Mouse (Mus musculus): Measurements from ENCODE around the gene Sema3f.

Gene Sema3f

DNA sequence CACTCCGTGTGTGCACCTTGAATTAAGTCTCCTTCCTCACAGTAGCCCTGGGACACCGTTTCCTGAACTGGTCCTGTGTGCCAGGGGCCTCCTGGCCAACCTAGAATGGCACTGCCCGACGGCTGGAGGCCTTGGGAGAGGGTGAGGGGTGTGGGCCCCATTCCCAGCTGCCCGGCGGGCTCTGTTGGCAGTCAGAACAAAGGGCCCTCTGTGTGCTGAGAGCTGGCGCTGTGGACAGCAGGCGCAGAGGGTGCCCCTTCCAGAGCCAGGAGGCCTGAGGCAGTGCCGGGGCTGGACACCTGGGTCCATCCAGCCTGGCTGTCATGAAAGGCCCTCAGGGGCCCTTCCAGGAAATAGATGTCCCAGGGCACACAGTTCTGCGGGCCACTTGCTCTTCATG is 50.7 kb downstream of the Sema3f start:
- no peak for DNase-seq

GRCm38 (mm10) chr9:107658096-107658495 is 52.2 kb downstream of the Sema3f start:
- DNase-seq: no peak

- no peak for DNase-seq
These were observed 53.1 kb downstream of the Sema3f start for GRCm38 (mm10) chr9:107657144-107657543.

- no peak for DNase-seq
These were observed 55.7 kb downstream of the Sema3f start for GRCm38 (mm10) chr9:107654585-107654984.

GRCm38 (mm10) chr9:107653474-107653873 is 56.8 kb downstream of the Sema3f start:
- no peak for DNase-seq

DNA sequence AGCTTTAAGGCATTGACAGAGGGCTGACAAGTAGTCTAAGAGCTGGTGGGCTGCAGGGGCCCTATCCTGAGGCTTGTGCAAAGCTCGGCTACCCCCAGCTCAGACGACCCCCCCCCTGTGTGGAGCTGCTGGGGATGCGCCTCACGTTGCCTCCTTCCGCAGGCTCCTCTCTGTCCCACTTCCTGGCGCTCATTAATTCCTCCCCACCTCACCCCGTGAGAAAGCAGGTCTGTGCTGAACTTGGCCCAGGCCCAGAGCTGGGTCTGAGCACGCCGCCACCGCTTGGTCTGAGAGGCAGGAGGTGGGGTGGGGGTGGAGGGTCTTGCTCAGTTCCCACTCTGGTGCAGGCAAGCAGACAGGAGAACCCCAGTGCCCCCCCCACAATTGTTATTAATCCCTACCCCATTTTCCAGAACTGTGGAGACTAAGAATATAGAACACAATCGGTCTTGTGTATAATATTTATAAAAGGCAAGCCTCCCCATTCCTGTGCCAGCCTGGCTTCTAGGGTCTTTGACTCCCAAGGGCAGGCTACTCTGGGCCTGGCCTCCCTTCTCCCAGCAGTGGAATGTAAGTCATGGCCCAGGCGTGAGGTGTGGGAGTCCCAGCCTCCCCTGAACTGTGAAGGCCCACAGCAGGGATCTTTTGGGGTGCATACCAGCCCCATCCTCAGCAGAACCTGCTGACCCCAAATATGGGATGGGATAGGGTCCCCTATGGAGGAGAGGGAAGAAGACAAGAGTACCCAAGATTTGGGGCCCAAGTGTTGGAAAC is 59.4 kb downstream of the Sema3f start:
- DNase-seq: no peak

DNA sequence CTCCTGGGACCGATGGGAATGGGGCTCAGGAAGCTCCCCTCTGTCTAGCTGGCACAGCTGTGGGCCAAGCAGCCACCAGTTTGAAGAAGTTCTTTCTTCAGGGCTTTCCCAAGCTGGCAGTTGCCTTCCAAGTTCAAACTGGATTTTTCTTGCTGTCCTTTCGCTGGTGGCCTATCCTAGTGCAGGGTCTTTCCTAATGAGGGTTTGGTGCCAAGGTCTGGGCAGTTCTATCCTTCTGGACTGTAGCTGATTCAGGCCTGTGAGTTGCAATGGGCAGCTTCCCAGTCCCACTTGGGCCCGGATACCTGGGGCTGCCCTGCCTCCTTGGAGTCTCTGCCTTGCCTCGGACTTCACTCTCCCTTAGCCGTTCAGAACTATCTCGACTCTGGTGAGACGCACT is 60.0 kb downstream of the Sema3f start:
- DNase-seq: no peak

GRCm38 (mm10) chr9:107648767-107649166 is 61.5 kb downstream of the Sema3f start:
- DNase-seq: no peak

DNA sequence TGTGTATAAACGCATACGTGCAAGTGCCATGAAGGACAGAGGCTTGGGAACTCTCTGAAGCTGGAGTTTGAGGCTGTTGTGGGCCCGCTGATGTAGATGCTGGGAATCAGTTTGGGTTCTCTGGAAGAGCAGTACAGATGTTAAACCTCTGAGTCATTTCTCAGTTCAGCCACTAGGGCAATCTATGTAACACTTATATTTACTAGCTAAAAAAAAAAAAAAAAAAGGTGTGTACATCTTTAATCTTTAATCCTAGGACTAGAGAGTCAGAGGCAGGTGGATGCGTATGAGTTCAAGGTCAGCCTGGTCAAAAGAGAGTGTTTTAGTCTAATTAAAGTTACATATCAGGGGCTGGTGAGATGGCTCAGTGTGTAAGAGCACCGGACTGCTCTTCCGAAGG is 63.3 kb downstream of the Sema3f start:
- no peak for DNase-seq

GRCm38 (mm10) chr9:107645577-107645976 is 64.7 kb downstream of the Sema3f start:
- peak; percentile 71 to 78 for DNase-seq

DNA sequence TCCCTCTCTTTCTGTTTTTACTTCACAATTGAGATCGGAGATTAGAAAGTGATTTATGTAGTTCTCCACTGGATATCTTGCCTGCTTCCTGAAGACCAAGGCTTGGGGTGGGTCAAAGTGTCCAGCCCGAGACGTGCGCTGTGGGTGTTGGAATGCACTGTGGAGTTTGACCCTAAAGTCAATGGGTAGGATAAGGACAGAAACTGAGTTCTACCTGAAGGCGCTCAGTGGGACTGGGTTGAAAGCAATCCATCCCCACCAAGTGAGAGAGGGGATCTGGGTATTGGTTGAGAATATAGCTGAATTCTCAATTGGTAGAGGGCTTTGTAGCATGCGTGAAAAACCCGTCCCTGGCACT is 65.1 kb downstream of the Sema3f start:
- peak; percentile 60 to 64 for DNase-seq

- peak; percentile 85 to 92 for DNase-seq
These were observed 65.7 kb downstream of the Sema3f start for GRCm38 (mm10) chr9:107644495-107645152.

DNA sequence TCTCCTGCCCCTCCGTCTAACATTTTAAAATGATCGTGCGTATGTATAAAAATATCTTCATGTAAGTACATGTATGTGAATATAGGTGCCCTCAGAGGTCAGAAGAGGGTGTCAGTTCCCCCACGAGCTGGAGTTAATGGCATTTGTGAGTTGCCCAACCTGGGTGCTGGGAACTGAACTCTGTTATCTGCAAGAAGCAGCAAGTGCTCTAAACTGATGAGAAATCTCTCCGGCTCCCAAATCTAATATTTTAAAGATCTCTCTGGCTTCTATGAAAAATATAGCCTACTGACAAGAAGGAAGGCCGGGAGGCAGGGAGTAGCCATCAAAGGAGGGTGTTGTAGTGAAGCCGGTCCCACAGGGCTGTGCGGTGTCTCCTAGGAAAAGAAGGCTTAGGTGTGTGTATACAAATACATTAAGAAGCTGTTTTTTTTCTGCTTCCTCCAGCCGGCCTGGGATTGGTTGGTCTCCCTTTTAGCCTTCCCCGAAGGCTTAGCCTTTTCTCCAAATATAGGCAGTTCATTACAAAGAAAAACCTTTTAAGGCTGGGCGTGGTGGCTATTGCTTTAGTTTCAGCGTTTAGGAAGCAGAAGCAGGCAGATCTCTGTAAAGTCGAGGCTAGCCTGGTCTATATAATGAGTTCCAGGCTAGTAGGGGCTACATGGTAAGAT is 66.6 kb downstream of the Sema3f start:
- no peak for DNase-seq

GRCm38 (mm10) chr9:107641666-107642065 is 68.6 kb downstream of the Sema3f start:
- peak in 1 of 2 experiments; percentile 40 for DNase-seq

DNA sequence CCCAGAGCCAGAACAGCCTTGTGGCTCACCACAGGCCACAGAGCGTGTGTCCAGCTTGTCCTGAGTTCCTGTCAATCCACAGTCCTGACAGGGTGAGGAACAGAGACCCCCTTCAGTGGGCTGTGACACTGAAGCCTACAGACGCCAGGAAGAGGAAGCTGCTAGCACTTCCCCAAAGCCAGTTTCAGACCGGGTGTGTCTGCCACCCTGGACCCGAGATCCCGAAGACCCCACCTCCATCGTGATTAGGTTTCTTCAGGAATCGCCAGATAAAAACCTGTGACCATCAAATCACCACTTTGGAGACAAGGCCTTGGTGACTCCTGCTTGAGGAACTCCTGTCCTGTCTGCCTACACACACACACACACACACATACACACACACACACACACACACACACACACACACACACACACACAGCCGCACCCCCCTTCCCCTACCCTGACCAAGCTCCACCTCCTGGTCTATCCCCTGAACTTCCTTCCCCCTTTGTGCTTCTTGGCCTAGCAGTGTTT is 70.0 kb downstream of the Sema3f start:
- no peak for DNase-seq

DNA sequence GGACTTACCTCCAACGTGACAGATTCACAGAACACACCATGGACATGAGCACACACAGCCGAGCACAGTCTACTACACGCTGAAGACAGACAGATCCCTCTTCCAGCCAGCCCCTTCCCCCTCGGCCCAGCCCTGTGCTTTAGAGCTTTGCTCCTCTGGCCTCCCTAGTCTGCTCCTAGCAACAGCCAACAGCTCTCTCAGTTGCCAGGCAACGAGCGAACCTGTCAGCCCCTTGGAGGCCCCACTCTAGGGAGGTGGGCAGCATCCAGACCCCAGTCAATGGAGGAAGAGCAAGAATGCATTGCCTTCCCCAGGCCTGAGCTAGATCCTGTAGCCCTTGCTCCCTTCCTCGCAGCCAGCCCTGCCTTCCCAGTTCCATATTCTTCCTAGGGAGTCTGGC is 73.2 kb downstream of the Sema3f start:
- DNase-seq: no peak

DNA sequence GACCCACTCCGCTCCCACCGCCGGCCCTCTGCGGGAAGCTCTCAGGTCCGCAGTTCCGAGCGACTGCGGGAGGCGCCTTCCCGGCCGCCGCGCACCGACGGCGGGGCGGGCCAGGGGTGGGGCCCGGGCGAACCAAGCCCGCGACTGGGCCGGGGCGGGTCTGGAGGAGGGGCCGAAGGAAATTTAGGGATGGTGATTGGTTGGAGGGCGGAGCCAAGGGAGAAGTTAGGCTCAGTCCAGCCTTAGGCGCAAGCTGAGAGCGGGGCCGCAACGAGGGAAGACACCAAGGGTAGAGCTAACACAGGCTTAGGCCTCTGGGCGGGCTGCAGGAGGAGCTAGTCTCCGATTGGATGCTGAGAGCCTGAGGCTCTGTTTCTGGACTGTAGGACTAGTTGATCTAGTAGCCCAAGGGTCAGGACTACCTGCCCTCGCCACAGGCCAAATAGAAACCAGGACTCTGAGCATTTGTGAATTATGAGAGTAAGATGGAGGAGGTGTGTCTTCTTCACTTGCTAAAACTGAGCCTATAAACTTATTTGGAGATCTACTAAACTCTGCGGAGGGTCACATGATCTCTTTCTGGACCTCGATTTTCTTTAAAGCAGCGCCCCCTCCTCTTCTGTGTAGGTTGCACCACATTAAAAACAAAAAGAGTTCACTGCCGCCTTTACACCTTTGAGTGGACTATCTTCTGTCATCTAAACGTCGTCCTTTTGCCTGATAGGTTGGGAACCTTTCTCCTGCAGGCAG is 74.8 kb downstream of the Sema3f start, which contains the start of gene Gnai2:
Gene Gnai2, minus strand, starts transcription at position 89 of the 750 bp plus-strand sequence.
- peak; percentile 98 for DNase-seq

- no peak for DNase-seq
These were observed 75.6 kb downstream of the Sema3f start for GRCm38 (mm10) chr9:107634406-107635278.

- DNase-seq: no peak
These were observed 76.4 kb downstream of the Sema3f start for GRCm38 (mm10) chr9:107633661-107634405.

DNA sequence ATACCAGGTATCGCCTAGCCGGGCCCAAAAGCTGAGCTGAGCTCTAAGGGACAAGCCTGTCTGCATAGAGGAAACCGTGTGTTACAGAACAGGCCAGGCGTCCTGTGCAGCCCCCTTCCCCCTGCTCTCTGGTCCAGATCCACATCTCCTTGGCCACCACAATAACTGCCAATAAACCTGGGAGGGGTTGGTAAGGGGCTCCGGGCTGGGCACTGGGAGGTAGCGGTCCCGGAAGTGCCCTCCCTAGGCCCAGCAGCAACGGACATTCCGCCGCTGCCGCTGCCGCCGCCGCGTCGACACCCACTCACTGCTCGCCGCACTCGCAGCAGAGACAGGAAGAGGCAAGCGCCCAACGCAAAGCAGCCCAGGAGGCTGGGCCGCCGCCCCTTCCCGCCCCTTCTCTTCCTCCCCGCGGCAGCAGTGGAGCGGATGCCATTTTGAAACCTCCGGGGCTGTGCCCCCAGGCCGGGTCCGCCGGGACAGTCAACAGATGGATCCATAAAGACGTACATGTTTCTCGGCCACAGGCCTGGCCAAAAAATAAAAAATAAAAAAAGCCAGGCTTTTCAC is 77.1 kb downstream of the Sema3f start:
- peak in 1 of 2 experiments; percentile 78 for DNase-seq

DNA sequence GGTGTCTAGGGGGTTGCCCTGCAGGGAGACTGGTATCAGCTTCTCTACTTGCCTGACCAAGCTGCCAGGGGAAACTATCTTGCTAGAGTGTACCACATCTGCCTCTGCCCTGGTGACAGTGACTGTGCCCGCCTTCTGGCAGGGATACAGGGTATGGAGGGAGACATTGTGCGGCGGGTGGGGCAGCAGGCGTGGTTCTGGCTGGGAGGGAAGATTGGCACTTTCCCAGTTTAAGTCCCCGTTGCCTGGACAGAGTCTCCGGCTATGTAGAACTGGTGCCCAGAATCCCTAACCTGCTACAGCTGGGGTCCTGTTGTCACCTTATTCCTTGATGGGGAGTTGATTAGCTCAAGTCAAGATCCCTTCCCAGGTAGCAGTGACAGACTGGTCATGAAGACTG is 77.8 kb downstream of the Sema3f start:
- no peak for DNase-seq

Data from kidney, adult 8-10 months (tissue).